Mouse (Mus musculus) myocyte (in vitro differentiated cells): ENCODE measurements around the gene Tec. TPM values are rescaled to one million over a fixed set of nuclear protein-coding genes. Genes with fewer than 3 reads are reported as not detected.

Source experiments
- H3K27me3 ChIP-seq: one replicate; pipeline ENCODE4 v1.6.1; 2011; ENCODE audit not compliant: control insufficient read depth, insufficient read depth, insufficient read length
- H3K36me3 ChIP-seq: one replicate; pipeline ENCODE4 v1.6.1; 2011; ENCODE audit not compliant: control insufficient read depth, insufficient read depth
- H3K4me2 ChIP-seq: one replicate; pipeline ENCODE4 v1.6.1; 2011; ENCODE audit warnings: low read depth, control low read depth
- H3K4me3 ChIP-seq: one replicate; pipeline ENCODE4 v1.5.1; 2011; ENCODE audit warnings: mild to moderate bottlenecking, control low read depth, moderate library complexity
- H3K79me2 ChIP-seq: one replicate; pipeline ENCODE4 v1.6.1; 2011; ENCODE audit not compliant: control insufficient read depth, insufficient read depth
- H3ac ChIP-seq: one replicate; pipeline ENCODE4 v1.6.1; 2011; ENCODE audit not compliant: control insufficient read depth, insufficient read length
- CEBPB ChIP-seq: IDR thresholded peaks from 2 replicates; pipeline ENCODE4 v1.6.1; 2011; ENCODE audit warnings: mild to moderate bottlenecking, moderate library complexity; ENCODE audit not compliant: poor library complexity, insufficient read depth, severe bottlenecking
- E2F4 ChIP-seq: IDR thresholded peaks from one replicate; pipeline ENCODE4 v1.6.1; 2011; ENCODE audit warnings: mild to moderate bottlenecking, control low read depth, moderate library complexity; ENCODE audit not compliant: insufficient read depth
- MAX ChIP-seq: IDR thresholded peaks from one replicate; pipeline ENCODE4 v1.6.1; 2011; ENCODE audit warnings: low read depth, mild to moderate bottlenecking, control low read depth
- MYOD1 ChIP-seq, 3 experiments: IDR thresholded peaks; one replicate each; pipeline ENCODE4 v1.6.1; 2011; ENCODE audit warnings: control low read depth in 2 of 3, low read depth in 2 of 3, mild to moderate bottlenecking in 2 of 3, moderate library complexity in 1 of 3; ENCODE audit not compliant: insufficient read length in 2 of 3, control insufficient read depth in 1 of 3
- MYOG ChIP-seq, 3 experiments: IDR thresholded peaks; one replicate each; pipeline ENCODE4 v1.6.1; 2011; ENCODE audit warnings: control low read depth in 2 of 3, low read depth in 2 of 3, mild to moderate bottlenecking in 2 of 3; ENCODE audit not compliant: insufficient read length in 2 of 3, control insufficient read depth in 1 of 3, insufficient read depth in 1 of 3
- POLR2A ChIP-seq: IDR thresholded peaks from one replicate; pipeline ENCODE4 v1.6.1; 2011; ENCODE audit warnings: low read depth, mild to moderate bottlenecking, control low read depth, moderate library complexity; ENCODE audit not compliant: insufficient read length
- POLR2AphosphoS2 ChIP-seq: IDR thresholded peaks from one replicate; pipeline ENCODE4 v1.6.1; 2011; ENCODE audit warnings: low read depth, control low read depth; ENCODE audit not compliant: insufficient read length
- REST ChIP-seq: IDR thresholded peaks from one replicate; pipeline ENCODE4 v1.6.1; 2011; ENCODE audit warnings: mild to moderate bottlenecking, control low read depth, moderate library complexity; ENCODE audit not compliant: insufficient read depth, insufficient read length
- SRF ChIP-seq: IDR thresholded peaks from one replicate; pipeline ENCODE4 v1.6.1; 2011; ENCODE audit warnings: low read depth; ENCODE audit not compliant: control insufficient read depth, insufficient read length
- TCF12 ChIP-seq: IDR thresholded peaks from one replicate; pipeline ENCODE4 v1.6.1; 2011; ENCODE audit warnings: mild to moderate bottlenecking, control low read depth; ENCODE audit not compliant: poor library complexity, insufficient read depth, severe bottlenecking
- TCF3 ChIP-seq: IDR thresholded peaks from one replicate; pipeline ENCODE4 v1.6.1; 2011; ENCODE audit warnings: low read depth, control low read depth; ENCODE audit not compliant: insufficient read length
- USF1 ChIP-seq: IDR thresholded peaks from one replicate; pipeline ENCODE4 v1.6.1; 2011; ENCODE audit warnings: low read depth, mild to moderate bottlenecking, control low read depth, moderate library complexity
- polyA plus RNA-seq: library from polyadenylated mRNA; unstranded; fragments of >200 nt; fragmentation: generic; extraction: Trizol; gene quantifications from one replicate; pipeline ENCODE4 v1.2.1, GENCODE M21; 2012; ENCODE audit warnings: missing spikeins

The Tec gene
- polyA plus RNA-seq, 1 experiment: 1.5 TPM

DNA sequence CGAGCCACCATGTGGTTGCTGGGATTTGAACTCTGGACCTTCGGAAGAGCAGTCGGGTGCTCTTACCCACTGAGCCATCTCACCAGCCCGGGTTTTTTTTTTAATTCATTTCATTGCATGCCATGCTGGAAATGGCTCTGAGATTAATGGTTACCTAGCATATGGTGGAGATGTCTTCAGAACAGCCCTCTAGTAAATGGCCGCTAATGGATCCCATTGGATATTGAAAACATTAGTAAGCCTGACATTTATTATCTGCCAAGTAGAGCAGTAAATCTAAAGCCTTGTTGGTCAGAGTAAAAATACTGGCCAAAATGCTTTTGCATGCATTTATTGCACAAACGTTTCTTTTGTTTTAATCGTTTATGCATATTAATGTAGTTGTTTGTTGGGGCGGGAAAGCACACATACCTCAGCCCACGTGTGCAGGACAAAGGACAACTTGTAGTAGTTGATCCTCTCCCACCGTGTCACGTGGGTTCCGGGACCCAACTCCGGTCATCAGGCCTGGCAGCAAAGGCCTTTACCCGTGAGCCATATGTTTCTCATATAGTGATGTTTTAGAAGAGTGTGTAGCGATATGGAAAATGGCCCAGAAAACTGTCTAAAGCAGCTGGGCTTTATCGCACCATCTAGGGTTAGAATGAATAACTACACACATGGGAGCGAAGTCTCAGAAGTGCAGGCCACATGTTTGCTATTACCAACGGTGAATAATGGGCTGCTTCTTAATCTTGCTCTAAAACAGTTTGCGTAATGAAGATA is 18.4 kb upstream of the Tec start:
- H3K4me3 ChIP-seq: no peak overlapping the region
- no peak overlapping the region for H3ac ChIP-seq
- TF ChIP-seq TCF12 (no peak), POLR2A (no peak), MAX (no peak), TCF3 (no peak), SRF (no peak), E2F4 (no peak), MYOG (IDR thresholded peaks at IDR 0.05; ENCODE audit: control insufficient read depth in 1 of 3, insufficient read depth in 1 of 3, insufficient read length in 2 of 3, low read depth in 2 of 3) (no peak)
- H3K27me3 ChIP-seq: no peaks in the 10 kb centered on the region
- H3K4me2 ChIP-seq: no peak overlapping the region
- H3K79me2 ChIP-seq: no peaks in the 10 kb centered on the region
- no peaks in the 10 kb centered on the region for H3K36me3 ChIP-seq

DNA sequence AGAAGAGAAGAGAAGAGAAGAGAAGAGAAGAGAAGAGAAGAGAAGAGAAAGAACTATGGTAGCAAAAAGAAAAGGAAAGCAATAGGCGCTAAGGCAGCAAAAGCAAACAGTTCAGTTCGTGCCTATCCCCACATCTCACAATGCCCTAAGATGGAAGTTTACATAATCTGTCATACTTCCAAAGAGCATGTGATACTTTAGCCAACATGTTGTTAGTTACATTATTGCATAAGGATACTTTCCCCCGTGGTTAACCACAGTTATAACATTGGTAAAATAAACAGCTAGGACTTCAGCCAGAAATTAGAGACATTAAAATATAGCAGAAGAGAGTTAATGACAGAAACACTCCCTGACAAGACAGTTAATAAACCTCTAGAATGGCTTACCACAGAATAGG is 15.4 kb upstream of the Tec start:
- H3K4me3 ChIP-seq: no peak overlapping the region
- H3ac ChIP-seq: no peak overlapping the region
- H3K27me3 ChIP-seq: no peaks in the 10 kb centered on the region
- no peaks in the 10 kb centered on the region for H3K36me3 ChIP-seq
- no peak overlapping the region for H3K4me2 ChIP-seq
- no peaks in the 10 kb centered on the region for H3K79me2 ChIP-seq
- TF ChIP-seq E2F4 (no peak), MYOD1 (IDR thresholded peaks at IDR 0.05; ENCODE audit: control insufficient read depth in 1 of 3, insufficient read length in 2 of 3, low read depth in 2 of 3) (no peak), CEBPB (no peak), USF1 (no peak), SRF (no peak)

DNA sequence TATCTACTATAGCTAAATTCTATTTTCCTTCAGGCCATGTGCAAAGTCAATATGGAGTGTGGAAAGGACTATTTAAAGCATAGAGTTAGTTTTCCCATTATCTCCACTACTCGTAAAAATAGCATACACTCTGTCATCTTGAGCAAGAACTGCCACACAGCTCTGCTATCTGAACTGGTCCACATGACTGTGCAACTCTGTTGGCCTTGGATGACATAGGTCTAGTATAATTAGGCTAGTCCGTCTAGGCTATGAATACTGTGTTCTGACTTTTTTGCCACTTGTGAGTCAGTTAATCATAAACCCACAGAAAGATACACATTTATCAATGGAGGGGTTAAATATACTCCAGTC is 14.1 kb upstream of the Tec start:
- Histone ChIP-seq H3K79me2 (no peaks in the 10 kb centered on the region), H3K36me3 (no peaks in the 10 kb centered on the region), H3ac (no peak overlapping the region), H3K4me3 (no peak overlapping the region), H3K27me3 (no peaks in the 10 kb centered on the region), H3K4me2 (no peak overlapping the region)
- TF ChIP-seq MAX (no peak), TCF12 (no peak), POLR2A (no peak), POLR2AphosphoS2 (no peak), SRF (no peak), MYOD1 (IDR thresholded peaks at IDR 0.05; ENCODE audit: control insufficient read depth in 1 of 3, insufficient read length in 2 of 3, low read depth in 2 of 3) (no peak), REST (no peak), CEBPB (no peak), MYOG (IDR thresholded peaks at IDR 0.05; ENCODE audit: control insufficient read depth in 1 of 3, insufficient read depth in 1 of 3, insufficient read length in 2 of 3, low read depth in 2 of 3) (no peak), TCF3 (no peak), E2F4 (no peak), USF1 (no peak)

DNA sequence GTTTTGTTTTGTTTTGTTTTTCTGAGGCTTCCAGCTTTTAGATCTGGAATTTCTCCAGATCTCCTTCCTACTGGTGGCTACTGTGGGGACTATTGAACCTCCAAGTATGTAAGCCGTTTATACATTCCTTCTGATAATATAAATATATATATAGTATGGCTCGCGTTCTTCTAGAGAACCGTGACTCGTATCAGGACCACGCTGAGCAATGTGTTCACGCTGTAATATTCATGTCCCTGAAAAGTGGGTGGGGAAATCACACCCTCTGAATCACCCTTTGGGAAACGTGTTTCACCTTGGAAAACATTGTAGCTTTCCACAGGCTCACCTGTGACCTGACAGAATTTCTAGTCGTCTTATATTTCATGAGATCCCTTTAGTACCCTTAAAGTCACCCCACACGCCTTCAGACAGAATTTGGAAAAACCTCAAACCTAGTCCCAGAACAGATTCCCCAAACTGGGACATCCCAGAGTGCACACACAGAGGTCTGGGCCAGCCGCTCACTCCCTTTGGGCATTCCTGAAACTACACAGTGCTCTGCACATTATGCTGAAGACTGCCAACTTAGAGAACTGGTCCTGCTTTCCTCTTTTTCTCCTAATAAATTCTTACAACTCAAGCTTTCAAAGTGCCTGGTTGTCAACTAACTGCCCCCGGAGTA is 13.6 kb upstream of the Tec start:
- Histone ChIP-seq H3K36me3 (no peaks in the 10 kb centered on the region), H3K27me3 (no peaks in the 10 kb centered on the region), H3K4me3 (no peak overlapping the region), H3K79me2 (no peaks in the 10 kb centered on the region), H3ac (no peak overlapping the region), H3K4me2 (no peak overlapping the region)
- TF ChIP-seq TCF3 (no peak), USF1 (no peak), E2F4 (no peak), SRF (no peak), MAX (no peak), TCF12 (no peak), MYOD1 (IDR thresholded peaks at IDR 0.05; ENCODE audit: control insufficient read depth in 1 of 3, insufficient read length in 2 of 3, low read depth in 2 of 3) (no peak)

DNA sequence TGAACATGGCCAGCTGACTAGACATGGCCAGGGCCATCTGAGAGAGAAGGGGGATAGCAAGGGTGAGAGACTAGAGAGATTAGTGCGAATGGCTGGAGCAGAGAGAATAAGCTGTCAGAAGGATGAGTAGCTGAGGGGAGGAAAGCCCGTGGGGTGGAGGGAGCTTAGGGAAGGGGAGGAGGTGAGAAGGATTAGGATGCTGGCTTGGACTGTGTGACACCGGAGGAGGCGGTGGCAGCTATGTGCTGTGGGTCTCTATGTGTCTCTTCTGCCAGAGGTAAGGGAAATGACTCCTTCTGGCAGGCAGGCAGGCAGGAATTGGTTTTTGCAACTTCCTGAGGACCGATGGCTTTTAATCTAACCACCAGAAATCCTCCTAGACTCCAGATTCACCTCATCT is 11.5 kb upstream of the Tec start:
- no peak overlapping the region for H3ac ChIP-seq
- TF ChIP-seq REST (no peak), USF1 (no peak), MYOG (IDR thresholded peaks at IDR 0.05; ENCODE audit: control insufficient read depth in 1 of 3, insufficient read depth in 1 of 3, insufficient read length in 2 of 3, low read depth in 2 of 3) (no peak), CEBPB (no peak), POLR2A (no peak), TCF3 (no peak), E2F4 (no peak), MYOD1 (IDR thresholded peaks at IDR 0.05; ENCODE audit: control insufficient read depth in 1 of 3, insufficient read length in 2 of 3, low read depth in 2 of 3) (no peak), POLR2AphosphoS2 (no peak), SRF (no peak)
- no peak overlapping the region for H3K4me2 ChIP-seq
- no peaks in the 10 kb centered on the region for H3K79me2 ChIP-seq
- H3K4me3 ChIP-seq: no peak overlapping the region
- H3K27me3 ChIP-seq: no peaks in the 10 kb centered on the region
- H3K36me3 ChIP-seq: no peaks in the 10 kb centered on the region
